Mouse (Mus musculus): Measurements from ENCODE around the gene Slc12a3. TPM values are rescaled to one million over a fixed set of nuclear protein-coding genes. Genes with fewer than 3 reads are reported as not detected.
A peak's percentile ranks its signal among the peaks of the same experiment; 100 is the strongest.

Slc12a3 gene
- total and polyA plus RNA-seq, 3 experiments = not detected

DNA sequence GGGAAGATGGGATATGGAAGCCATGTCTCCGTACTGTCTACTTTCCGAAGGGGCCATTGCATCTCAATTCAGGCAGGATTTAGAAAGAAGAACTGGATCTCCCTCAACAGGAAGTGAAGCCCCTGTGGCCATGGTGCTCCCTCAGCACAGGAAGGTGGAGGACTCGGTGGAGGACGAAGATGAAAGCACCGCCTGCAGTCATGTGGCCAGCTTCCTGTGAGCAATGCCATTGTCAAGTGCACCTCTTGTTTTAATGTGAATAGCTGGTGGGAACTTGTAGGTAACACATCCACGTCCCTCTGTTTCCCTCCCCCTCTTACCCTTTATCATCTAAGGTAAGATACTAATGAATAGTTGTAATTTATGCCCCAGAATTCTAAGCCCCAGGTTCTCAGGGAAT, 69.6 kb downstream of the Slc12a3 start:
- TF ChIP-seq HCFC1 (IDR thresholded peaks at IDR 0.05; ENCODE audit: low read depth, low read length) = no peak
- no peak for TF ChIP-seq KAT2A (conservative IDR thresholded peaks at IDR 0.05; ENCODE audit: low read depth, low read length)
- no peak for TF ChIP-seq POLR2AphosphoS5 (IDR thresholded peaks at IDR 0.05; ENCODE audit: borderline replicate concordance, low read depth, low read length)
- TF ChIP-seq E2F4 (IDR thresholded peaks at IDR 0.05; ENCODE audit: borderline replicate concordance, low read depth, low read length) = no peak
- TF ChIP-seq TCF12 (IDR thresholded peaks at IDR 0.05; ENCODE audit: low read depth, low read length) = no peak
- no peak for TF ChIP-seq MAFK (IDR thresholded peaks at IDR 0.05; ENCODE audit: borderline replicate concordance, low read depth, low read length)
- TF ChIP-seq POLR2AphosphoS2 (IDR thresholded peaks at IDR 0.05; ENCODE audit: low read length) = no peak
- TF ChIP-seq GATA1 (IDR thresholded peaks at IDR 0.05; ENCODE audit: low read depth, low read length) = no peak
- TF ChIP-seq CHD1 (IDR thresholded peaks at IDR 0.05; ENCODE audit: low read depth, low read length) = no peak
- no peak for TF ChIP-seq USF2 (IDR thresholded peaks at IDR 0.05; ENCODE audit: borderline replicate concordance in 1 of 2, insufficient read depth in 1 of 2, low read depth in 1 of 2, low read length in 2 of 2)
- no peak for TF ChIP-seq GABPA (IDR thresholded peaks at IDR 0.05; ENCODE audit: low read depth, low read length)
- no peak for TF ChIP-seq ZKSCAN1 (IDR thresholded peaks at IDR 0.05; ENCODE audit: low read depth, low read length)
- TF ChIP-seq ZC3H11A (IDR thresholded peaks at IDR 0.05; ENCODE audit: low read depth, low read length) = no peak
- no peak for TF ChIP-seq POLR2A (IDR thresholded peaks at IDR 0.05; ENCODE audit: control insufficient read depth in 1 of 2, insufficient read depth in 1 of 2, low read depth in 1 of 2, low read length in 2 of 2, poor library complexity in 1 of 2)
- TF ChIP-seq MXI1 (IDR thresholded peaks at IDR 0.05; ENCODE audit: low read depth, low read length) = no peak
- no peak for TF ChIP-seq RCOR1 (IDR thresholded peaks at IDR 0.05; ENCODE audit: low read depth, low read length)
- TF ChIP-seq ZMIZ1 (IDR thresholded peaks at IDR 0.05; ENCODE audit: low read depth, low read length) = no peak
- no peak for TF ChIP-seq ELF1 (IDR thresholded peaks at IDR 0.05; ENCODE audit: low read depth, low read length)
- TF ChIP-seq UBTF (IDR thresholded peaks at IDR 0.05; ENCODE audit: borderline replicate concordance, insufficient read depth, low read depth, low read length) = no peak
- no peak for TF ChIP-seq ZNF384 (IDR thresholded peaks at IDR 0.05; ENCODE audit: low read depth, low read length)
- H3K27ac ChIP-seq (ENCODE audit: control insufficient read depth, low read depth, low read length) = no peak overlapping the region
- peaks cover 0 to 5% of the 10 kb centered on the region in 2 experiments; a peak in 1 of 4 replicates for H3K36me3 ChIP-seq (ENCODE audit: control insufficient read depth in 1 of 2, insufficient read depth in 2 of 2, low read length in 2 of 2)
- no peak overlapping the region for H3K4me3 ChIP-seq (ENCODE audit: control insufficient read depth in 1 of 2, insufficient read depth in 1 of 2, low read depth in 2 of 2, low read length in 2 of 2)
- H3K79me2 ChIP-seq (ENCODE audit: control insufficient read depth, insufficient read depth, low read length, poor library complexity) = no peaks in the 10 kb centered on the region
- no peaks in the 10 kb centered on the region for H3K9me3 ChIP-seq (replicated peaks; ENCODE audit: insufficient read depth, low read length)
- no peak for DNase-seq (ENCODE audit: low read depth, low spot score)
- no peak overlapping the region for H3K9ac ChIP-seq (ENCODE audit: control insufficient read depth, low read depth, low read length, poor library complexity, severe bottlenecking)
- no peaks in the 10 kb centered on the region for H3K4me1 ChIP-seq (ENCODE audit: control insufficient read depth in 1 of 2, insufficient read depth in 2 of 2, low read length in 2 of 2)
- H3K27me3 ChIP-seq (ENCODE audit: control insufficient read depth in 1 of 2, insufficient read depth in 2 of 2, low read length in 2 of 2) = no peaks in the 10 kb centered on the region

DNA sequence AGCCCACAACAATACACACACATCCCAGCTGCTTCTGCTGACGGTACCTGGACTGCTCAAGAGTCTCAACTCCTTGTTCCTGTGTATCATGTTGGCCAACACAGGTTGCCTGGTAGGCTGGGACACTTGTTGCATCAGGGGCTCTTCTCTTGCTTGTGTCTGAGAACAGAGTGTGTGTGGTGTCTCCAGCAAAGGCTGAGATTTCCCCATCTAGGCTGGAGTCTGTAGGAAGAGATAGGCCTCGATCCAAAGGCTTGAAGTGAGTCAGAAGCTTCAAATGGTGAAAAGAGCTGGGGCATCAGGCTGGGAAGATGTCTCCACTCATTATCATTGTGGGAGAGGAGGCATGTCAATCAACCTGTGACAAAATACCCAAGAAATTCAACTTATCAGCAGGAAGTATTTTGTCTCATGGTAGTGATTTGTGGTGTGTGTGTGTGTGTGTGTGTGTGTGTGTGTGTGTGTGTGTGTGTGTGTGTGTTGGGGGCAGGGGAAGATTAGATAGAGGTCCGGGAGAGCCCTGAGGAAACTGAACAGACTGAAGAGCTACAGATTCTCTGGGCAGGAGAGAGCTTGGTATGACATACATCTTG, 70.5 kb downstream of the Slc12a3 start:
- DNase-seq (ENCODE audit: low read depth, low spot score) = peak; percentile 71
- Histone ChIP-seq H3K36me3 (ENCODE audit: control insufficient read depth in 1 of 2, insufficient read depth in 2 of 2, low read length in 2 of 2) (peaks cover 0 to 5% of the 10 kb centered on the region in 2 experiments; a peak in 1 of 4 replicates), H3K79me2 (ENCODE audit: control insufficient read depth, insufficient read depth, low read length, poor library complexity) (no peaks in the 10 kb centered on the region), H3K4me3 (ENCODE audit: control insufficient read depth in 1 of 2, insufficient read depth in 1 of 2, low read depth in 2 of 2, low read length in 2 of 2) (no peak overlapping the region), H3K4me1 (ENCODE audit: control insufficient read depth in 1 of 2, insufficient read depth in 2 of 2, low read length in 2 of 2) (no peaks in the 10 kb centered on the region), H3K9me3 (replicated peaks; ENCODE audit: insufficient read depth, low read length) (no peaks in the 10 kb centered on the region), H3K27me3 (ENCODE audit: control insufficient read depth in 1 of 2, insufficient read depth in 2 of 2, low read length in 2 of 2) (no peaks in the 10 kb centered on the region), H3K27ac (ENCODE audit: control insufficient read depth, low read depth, low read length) (no peak overlapping the region), H3K9ac (ENCODE audit: control insufficient read depth, low read depth, low read length, poor library complexity, severe bottlenecking) (no peak overlapping the region)
- TF ChIP-seq ZMIZ1 (IDR thresholded peaks at IDR 0.05; ENCODE audit: low read depth, low read length) (no peak), MAFK (IDR thresholded peaks at IDR 0.05; ENCODE audit: borderline replicate concordance, low read depth, low read length) (peak; percentile 57; the same call in 1 of the 2 replicates), TCF12 (IDR thresholded peaks at IDR 0.05; ENCODE audit: low read depth, low read length) (peak; percentile 85), EP300 (IDR thresholded peaks at IDR 0.05; ENCODE audit: low read depth in 1 of 2, low read length in 2 of 2) (peak; percentile 52 to 63; a peak in 3 of 4 replicates), POLR2AphosphoS2 (IDR thresholded peaks at IDR 0.05; ENCODE audit: low read length) (no peak), POLR2AphosphoS5 (IDR thresholded peaks at IDR 0.05; ENCODE audit: borderline replicate concordance, low read depth, low read length) (no peak), MEF2A (IDR thresholded peaks at IDR 0.05; ENCODE audit: extremely low read depth, insufficient replicate concordance, low read depth, low read length, poor library complexity, severe bottlenecking) (no peak), ZNF384 (IDR thresholded peaks at IDR 0.05; ENCODE audit: low read depth, low read length) (no peak), MXI1 (IDR thresholded peaks at IDR 0.05; ENCODE audit: low read depth, low read length) (peak; percentile 46; the same call in 1 of the 2 replicates), ETS1 (IDR thresholded peaks at IDR 0.05; ENCODE audit: low read depth, low read length) (peak; percentile 63), GABPA (IDR thresholded peaks at IDR 0.05; ENCODE audit: low read depth, low read length) (no peak), CHD1 (IDR thresholded peaks at IDR 0.05; ENCODE audit: low read depth, low read length) (no peak), ELF1 (IDR thresholded peaks at IDR 0.05; ENCODE audit: low read depth, low read length) (no peak), USF1 (IDR thresholded peaks at IDR 0.05; ENCODE audit: low read depth, low read length) (no peak), SIN3A (IDR thresholded peaks at IDR 0.05; ENCODE audit: low read length) (peak; percentile 50; the same call in 1 of the 2 replicates), MYB (IDR thresholded peaks at IDR 0.05; ENCODE audit: low read depth, low read length) (no peak), RAD21 (IDR thresholded peaks at IDR 0.05; ENCODE audit: low read depth, low read length) (no peak), NRF1 (IDR thresholded peaks at IDR 0.05; ENCODE audit: insufficient read depth, low read depth, low read length, poor library complexity, severe bottlenecking) (no peak)
